ENCODE assay signal across 7 mouse cellular contexts in genomic region chr17:84100523-84100922, GRCm38 (mm10).
DNase-seq lines count a peak whose midpoint lies in the region; ATAC-seq and TF ChIP-seq lines count a peak whose summit lies in the region.

No protein-coding gene starts in this region.

- WGBS in embryonic facial prominence, embryonic 11.5 days, result 55% methylated on average over 10 of the region's 10 CpGs
- 36% methylated on average over 10 of the region's 10 CpGs for WGBS in cerebellum, adult 2 months

- no peak for TF ChIP-seq CTCF in cerebellum, adult 2 months (IDR thresholded peaks at IDR 0.05; ENCODE audit: borderline replicate concordance, insufficient read depth, low read depth, low read length)

- H3K4me2 ChIP-seq in embryonic facial prominence, embryonic 11.5 days (ENCODE audit: low read depth, low read length), result no peak overlapping the region

- no peak overlapping the region for H3K27ac ChIP-seq in embryonic facial prominence, embryonic 11.5 days (replicated peaks; ENCODE audit: low read depth, low read length)
- no peak overlapping the region for H3K27ac ChIP-seq in cerebellum, adult 2 months (ENCODE audit: insufficient read depth, low read length)

- no peaks in the 10 kb centered on the region for H3K27me3 ChIP-seq in embryonic facial prominence, embryonic 11.5 days (ENCODE audit: control insufficient read depth, insufficient read depth, low read length)
- H3K27me3 ChIP-seq in cerebellum, adult 2 months (ENCODE audit: control insufficient read depth, insufficient read depth, low read length), result peaks cover 2% of the 10 kb centered on the region; the same call in 1 of the 2 replicates

- DNase-seq in left cerebral cortex, postnatal 10 days (ENCODE audit: extremely low spot score in 1 of 2, low spot score in 2 of 2), result peak; percentile 34 to 58
- no peak for DNase-seq in left cerebral cortex, adult 9 months (ENCODE audit: low spot score in 2 of 2)
- no peak for DNase-seq in embryonic facial prominence, embryonic 11.5 days (ENCODE audit: low spot score)
- peak; percentile 62 for DNase-seq in heart, postnatal 25 days (ENCODE audit: low spot score)
- DNase-seq in lung, postnatal 14 days, result peak; percentile 60
- DNase-seq in cerebellum, postnatal 14 days, result no peak
- DNase-seq in cerebellum, adult 2 months, result no peak

- no peaks in the 10 kb centered on the region for H3K9me3 ChIP-seq in embryonic facial prominence, embryonic 11.5 days (replicated peaks; ENCODE audit: control insufficient read depth, low read length)

- no peak for TF ChIP-seq POLR2A in cerebellum, adult 2 months (IDR thresholded peaks at IDR 0.05; ENCODE audit: borderline replicate concordance, insufficient read depth, low read length)

- H3K4me3 ChIP-seq in embryonic facial prominence, embryonic 11.5 days (ENCODE audit: low read depth, low read length), result no peak overlapping the region
- no peak overlapping the region for H3K4me3 ChIP-seq in cerebellum, adult 2 months (replicated peaks; ENCODE audit: insufficient read depth, low read depth, low read length)

- ATAC-seq in embryonic facial prominence, embryonic 11.5 days (replicated peaks; ENCODE audit: insufficient number of reproducible peaks, low FRiP score, low TSS enrichment, low read depth), result no peak

- no peaks in the 10 kb centered on the region for H3K36me3 ChIP-seq in embryonic facial prominence, embryonic 11.5 days (replicated peaks; ENCODE audit: control insufficient read depth, insufficient read depth, low read depth, low read length)

- peaks cover 3% of the 10 kb centered on the region for H3K4me1 ChIP-seq in embryonic facial prominence, embryonic 11.5 days (ENCODE audit: control insufficient read depth, insufficient read depth, low read length)
- no peaks in the 10 kb centered on the region; the same call in 1 of the 2 replicates for H3K4me1 ChIP-seq in cerebellum, adult 2 months (ENCODE audit: control insufficient read depth, insufficient read depth, low read length)

- 0 out of 2 replicates have a peak overlapping the region, but pooled peaks have one; percentile 0 for H3K9ac ChIP-seq in embryonic facial prominence, embryonic 11.5 days (replicated peaks; ENCODE audit: low read length)

- intact Hi-C loops in left cerebral cortex, postnatal 10 days (cut with DNase I), result no loop called here
- intact Hi-C loops in heart, postnatal 25 days (cut with DNase I), result no loop called here

Comparison
In these comparisons a context has a peak if more than half of its experiments do, and no peak if none do; other contexts are left out.
1. DNase-seq: peak in left cerebral cortex, postnatal 10 days (2 of 2), heart, postnatal 25 days (single experiment) and lung, postnatal 14 days (single experiment); none in left cerebral cortex, adult 9 months (0 of 2), embryonic facial prominence, embryonic 11.5 days (single experiment), cerebellum, postnatal 14 days (0 of 2) and cerebellum, adult 2 months (0 of 2).